ENCODE assay signal across 21 mouse cellular contexts in the genomic region with DNA sequence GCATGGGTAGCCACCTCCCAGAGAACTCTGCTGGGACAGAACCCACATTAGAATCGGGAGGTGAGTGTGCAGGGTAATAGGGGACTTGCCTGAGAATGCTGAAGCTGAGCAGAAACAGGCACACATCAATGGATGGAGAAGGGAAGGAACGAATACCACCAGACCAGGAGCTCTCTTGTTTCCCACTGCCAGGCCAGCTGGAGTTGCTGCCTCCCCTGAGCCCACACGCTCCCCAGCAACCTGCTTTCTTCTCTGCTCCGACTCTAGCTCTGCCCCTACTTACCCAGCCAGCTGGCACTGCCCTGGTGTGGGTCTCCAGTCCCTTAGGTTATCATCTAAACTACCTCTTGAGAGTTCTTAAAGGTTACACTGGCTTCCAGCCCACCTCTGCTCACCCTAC.
DNase-seq lines count a peak whose midpoint lies in the region; ATAC-seq and TF ChIP-seq lines count a peak whose summit lies in the region.
"Had no signal": no experiment of that assay in that cellular context is flagged by ENCODE, and none has a peak within 500 bp of the region (broad histone marks: within the 10 kb centered on the region; RNA-seq: fewer than 3 reads in every experiment).

No protein-coding gene starts in this region.

- 0 out of 2 replicates have a peak overlapping the region, but pooled peaks have one; percentile 9 for H3K27ac ChIP-seq in cerebellum, adult 2 months (ENCODE audit: insufficient read depth, low read length)
- H3K27ac ChIP-seq in layer of hippocampus, adult 2 months, result peak overlapping the region; percentile 78
- no peak overlapping the region for H3K27ac ChIP-seq in midbrain, embryonic 11.5 days (ENCODE audit: low read depth, low read length)
- no peak overlapping the region for H3K27ac ChIP-seq in midbrain, embryonic 10.5 days (replicated peaks)
- peak overlapping the region; percentile 72 for H3K27ac ChIP-seq in cortical plate, adult 2 months (ENCODE audit: insufficient read depth, low read length)
- H3K27ac ChIP-seq: embryonic facial prominence, embryonic 10.5 days; embryonic facial prominence, embryonic 12.5 days; forebrain, embryonic 10.5 days; forebrain, embryonic 12.5 days had no signal

- H3K4me3 ChIP-seq in cerebellum, adult 2 months (replicated peaks; ENCODE audit: insufficient read depth, low read depth, low read length), result no peak overlapping the region
- H3K4me3 ChIP-seq in layer of hippocampus, adult 2 months, result no peak overlapping the region
- no peak overlapping the region for H3K4me3 ChIP-seq in midbrain, embryonic 11.5 days (ENCODE audit: low read depth, low read length)
- no peak overlapping the region for H3K4me3 ChIP-seq in midbrain, embryonic 10.5 days
- H3K4me3 ChIP-seq in cortical plate, adult 2 months (ENCODE audit: insufficient read depth, low read length), result no peak overlapping the region
- H3K4me3 ChIP-seq: embryonic facial prominence, embryonic 10.5 days; embryonic facial prominence, embryonic 12.5 days; forebrain, embryonic 10.5 days; forebrain, embryonic 12.5 days had no signal

- TF ChIP-seq POLR2A in cerebellum, adult 2 months (IDR thresholded peaks at IDR 0.05; ENCODE audit: borderline replicate concordance, insufficient read depth, low read length), result no peak
- TF ChIP-seq POLR2A in cortical plate, adult 2 months (IDR thresholded peaks at IDR 0.05; ENCODE audit: extremely low read depth, insufficient read depth, low read length), result no peak

- 9% methylated on average over 4 of the region's 4 CpGs for WGBS in cerebellum, adult 2 months
- WGBS in midbrain, embryonic 11.5 days, result 83% methylated on average over 4 of the region's 4 CpGs
- 74% methylated on average over 4 of the region's 4 CpGs for WGBS in midbrain, embryonic 10.5 days

- no peak for ATAC-seq in midbrain, embryonic 11.5 days (ENCODE audit: low FRiP score)
- ATAC-seq in CD4-positive, CD25-positive, alpha-beta regulatory T cell, adult 4 months, result no peak
- ATAC-seq: forebrain, embryonic 14.5 days; forebrain, embryonic 16.5 days had no signal

- H3K9ac ChIP-seq in midbrain, embryonic 11.5 days (ENCODE audit: low read length), result no peak overlapping the region
- H3K9ac ChIP-seq: embryonic facial prominence, embryonic 12.5 days; forebrain, embryonic 12.5 days had no signal

- no peak for DNase-seq in cerebellum, adult 2 months
- DNase-seq in cerebellum, adult 9-10 months, result no peak
- no peak for DNase-seq in layer of hippocampus, adult 2 months (ENCODE audit: low spot score in 2 of 2)
- no peak for DNase-seq in layer of hippocampus, adult 8-10 months (ENCODE audit: low spot score in 2 of 2)
- peak; percentile 77 for DNase-seq in midbrain, embryonic 11.5 days (ENCODE audit: low spot score, missing footprints)
- DNase-seq in midbrain, embryonic 10.5 days (ENCODE audit: low spot score), result no peak
- DNase-seq: adrenal gland, adult 2 months; adrenal gland, postnatal 10 days; adrenal gland, postnatal 25 days; B cell, adult 2 months; cerebellum, adult 11 months; cerebellum, adult 9-11 months; cerebellum, postnatal 14 days had no signal

- no peak for TF ChIP-seq CTCF in cerebellum, adult 2 months (IDR thresholded peaks at IDR 0.05; ENCODE audit: borderline replicate concordance, insufficient read depth, low read depth, low read length)
- TF ChIP-seq CTCF in layer of hippocampus, adult 2 months (conservative IDR thresholded peaks at IDR 0.05), result no peak
- TF ChIP-seq CTCF in cortical plate, adult 2 months (IDR thresholded peaks at IDR 0.05; ENCODE audit: extremely low read depth, insufficient read depth, low read length), result no peak

- no peaks in the 10 kb centered on the region for H3K27me3 ChIP-seq in cerebellum, adult 2 months (ENCODE audit: control insufficient read depth, insufficient read depth, low read length)
- no peaks in the 10 kb centered on the region for H3K27me3 ChIP-seq in midbrain, embryonic 11.5 days (ENCODE audit: control insufficient read depth, insufficient read depth, low read length)
- no peaks in the 10 kb centered on the region for H3K27me3 ChIP-seq in midbrain, embryonic 10.5 days (ENCODE audit: low read depth, poor library complexity, severe bottlenecking)
- H3K27me3 ChIP-seq: embryonic facial prominence, embryonic 12.5 days; forebrain, embryonic 12.5 days had no signal

- H3K9me3 ChIP-seq in midbrain, embryonic 11.5 days (ENCODE audit: control insufficient read depth, low read length), result no peaks in the 10 kb centered on the region
- H3K9me3 ChIP-seq in midbrain, embryonic 10.5 days (replicated peaks), result no peaks in the 10 kb centered on the region
- H3K9me3 ChIP-seq: embryonic facial prominence, embryonic 10.5 days; embryonic facial prominence, embryonic 12.5 days; forebrain, embryonic 10.5 days; forebrain, embryonic 12.5 days had no signal

- H3K4me1 ChIP-seq in cerebellum, adult 2 months (ENCODE audit: control insufficient read depth, insufficient read depth, low read length), result peaks cover 21% of the 10 kb centered on the region
- peaks cover 3% of the 10 kb centered on the region; the same call in 1 of the 2 replicates for H3K4me1 ChIP-seq in midbrain, embryonic 11.5 days (ENCODE audit: control insufficient read depth, insufficient read depth, low read length)
- peaks cover 9% of the 10 kb centered on the region for H3K4me1 ChIP-seq in midbrain, embryonic 10.5 days
- H3K4me1 ChIP-seq in cortical plate, adult 2 months (ENCODE audit: control insufficient read depth, insufficient read depth, low read length), result peaks cover 8% of the 10 kb centered on the region
- H3K4me1 ChIP-seq: embryonic facial prominence, embryonic 10.5 days; embryonic facial prominence, embryonic 12.5 days had no signal

- H3K36me3 ChIP-seq in midbrain, embryonic 11.5 days (ENCODE audit: control insufficient read depth, insufficient read depth, low read length), result no peaks in the 10 kb centered on the region
- H3K36me3 ChIP-seq in midbrain, embryonic 10.5 days, result no peaks in the 10 kb centered on the region
- H3K36me3 ChIP-seq: embryonic facial prominence, embryonic 10.5 days; embryonic facial prominence, embryonic 12.5 days; forebrain, embryonic 10.5 days; forebrain, embryonic 12.5 days had no signal

- no peak overlapping the region for H3K4me2 ChIP-seq in midbrain, embryonic 11.5 days
- H3K4me2 ChIP-seq: embryonic facial prominence, embryonic 12.5 days; forebrain, embryonic 12.5 days had no signal

Comparison
In these comparisons a context has a peak if more than half of its experiments do, and no peak if none do; other contexts are left out.
1. H3K27ac ChIP-seq: peak in cerebellum, adult 2 months (single experiment), layer of hippocampus, adult 2 months (single experiment) and cortical plate, adult 2 months (single experiment); none in midbrain, embryonic 11.5 days (single experiment) and midbrain, embryonic 10.5 days (single experiment).